Mouse (Mus musculus): ENCODE measurements around the gene Lhfp. TPM values are rescaled to one million over a fixed set of nuclear protein-coding genes. Genes with fewer than 3 reads are reported as not detected.
"Not testable (repeated sequence)": the region's sequence is repeated elsewhere in the genome, so short reads cannot be mapped to it uniquely, and the experiment has no call there.

The Lhfp gene
- total RNA-seq, 2 experiments from 2014 or later = 27.2 to 31.6 TPM

DNA sequence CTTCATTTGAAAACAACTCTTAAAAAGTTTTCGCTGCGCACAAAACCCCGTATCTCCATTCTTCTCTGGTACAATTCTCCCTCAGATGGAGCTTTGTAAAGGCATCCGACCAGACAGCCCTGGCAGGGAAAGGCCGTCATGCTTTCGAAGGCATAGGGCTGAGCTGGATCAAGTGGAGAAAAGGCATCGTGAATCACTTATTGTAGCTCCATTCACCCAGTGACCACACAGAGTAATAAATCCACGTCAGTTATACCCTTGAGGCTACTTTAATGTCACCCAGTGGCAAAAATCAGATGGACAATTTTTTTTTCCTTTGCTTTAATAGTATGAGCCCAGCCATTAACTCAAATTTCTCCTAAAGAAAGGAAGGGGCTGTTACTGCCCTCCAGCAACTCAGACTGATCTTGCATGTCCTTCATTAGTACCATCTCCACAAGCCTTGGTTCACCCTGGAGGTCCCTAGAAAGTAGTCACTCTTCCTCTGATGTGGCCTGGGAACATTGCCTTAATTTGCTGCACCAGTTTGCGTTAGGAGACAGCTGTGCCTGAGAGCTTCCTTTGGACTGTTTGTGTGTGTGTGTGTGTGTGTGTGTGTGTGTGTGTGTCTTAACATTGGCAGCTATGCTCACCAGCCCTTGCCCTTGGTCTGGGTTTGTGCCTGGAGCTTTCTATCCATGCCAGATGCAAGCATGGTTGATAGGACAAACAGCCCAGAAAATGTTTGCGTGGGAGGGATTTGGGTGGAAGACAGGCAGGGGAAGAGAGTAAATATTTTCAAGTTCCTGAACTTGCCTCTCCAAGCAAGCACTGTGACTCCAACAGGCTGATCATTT, 169.6 kb downstream of the Lhfp start:
- no peak for DNase-seq (ENCODE audit: low spot score in 2 of 2)

- DNase-seq (ENCODE audit: low spot score in 2 of 2) = no peak
Observed at GRCm38 (mm10) chr3:53212599-53212998, 171.3 kb downstream of the Lhfp start.

- no peak for DNase-seq (ENCODE audit: low spot score in 2 of 2)
Observed at GRCm38 (mm10) chr3:53213346-53213745, 172.0 kb downstream of the Lhfp start.

DNA sequence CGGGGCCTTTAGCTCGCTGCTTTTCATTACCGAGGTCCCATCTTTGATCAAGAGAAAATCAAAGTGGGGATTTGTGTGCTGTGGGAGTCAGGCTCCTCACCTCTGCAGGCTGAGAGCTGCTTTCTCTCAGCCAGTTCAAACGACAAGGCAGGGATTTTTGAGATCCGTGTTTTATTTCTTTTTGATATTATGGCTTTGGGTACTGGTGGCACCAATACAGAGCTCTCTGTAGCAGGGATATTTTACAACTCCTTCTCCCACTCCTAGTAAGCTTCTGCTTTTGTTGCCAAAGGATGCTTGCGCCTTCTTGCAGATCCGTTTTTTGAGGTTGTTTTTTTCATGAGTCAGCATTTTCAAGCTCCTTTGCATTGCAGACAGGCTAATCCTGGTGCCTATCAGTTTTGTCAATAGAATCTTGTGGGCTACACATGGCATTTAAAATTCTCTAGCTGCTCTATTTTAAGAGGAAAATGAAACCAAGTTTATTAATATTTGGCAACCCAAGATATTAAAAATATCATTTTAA, 172.5 kb downstream of the Lhfp start:
- no peak for DNase-seq (ENCODE audit: low spot score in 2 of 2)

GRCm38 (mm10) chr3:53214386-53214785, 173.1 kb downstream of the Lhfp start:
- DNase-seq (ENCODE audit: low spot score in 2 of 2) = no peak

DNA sequence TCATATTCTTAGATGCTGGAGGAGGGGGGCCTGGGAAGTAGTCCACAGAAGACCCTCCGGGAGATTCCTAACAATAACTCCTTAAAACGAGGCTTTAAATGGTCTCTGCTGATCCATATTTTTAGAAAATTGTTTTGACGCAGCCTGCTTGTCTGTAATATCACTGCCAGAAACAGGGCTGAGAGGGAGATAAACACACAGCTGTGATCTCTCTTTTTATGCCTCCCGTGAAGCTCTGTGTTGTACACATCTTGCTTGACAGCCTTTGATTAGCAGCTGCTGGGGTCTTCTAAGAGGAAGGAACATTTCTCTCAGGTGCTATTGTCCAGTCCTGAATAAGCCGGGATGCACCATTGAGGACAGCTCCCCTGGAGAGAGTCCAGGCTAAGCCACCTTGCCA, 176.4 kb downstream of the Lhfp start:
- no peak for DNase-seq (ENCODE audit: low spot score in 2 of 2)

- no peak for DNase-seq (ENCODE audit: low spot score in 2 of 2)
Observed at GRCm38 (mm10) chr3:53221531-53222272, 180.4 kb downstream of the Lhfp start.

- DNase-seq (ENCODE audit: low spot score in 2 of 2) = no peak
Observed at GRCm38 (mm10) chr3:53224141-53224540, 182.8 kb downstream of the Lhfp start.

DNA sequence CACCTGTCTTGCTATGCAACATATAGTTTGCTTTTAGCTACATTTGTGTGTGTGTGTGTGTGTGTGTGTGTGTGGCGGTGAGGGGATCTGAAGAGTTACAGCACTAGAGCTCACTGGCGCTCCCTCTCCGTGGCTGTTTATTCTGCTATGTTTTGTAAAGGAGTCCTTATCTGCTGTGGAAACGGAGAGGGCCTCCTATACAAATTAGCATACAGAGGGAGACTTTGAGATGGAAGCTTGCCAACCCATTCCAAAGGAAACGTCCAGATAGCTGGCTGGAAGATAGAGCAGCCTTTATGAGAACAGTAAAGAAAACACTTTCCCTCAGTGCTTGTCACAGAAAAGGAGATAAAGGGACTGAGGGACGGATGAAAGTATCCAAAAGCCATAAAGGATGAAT, 184.4 kb downstream of the Lhfp start:
- no peak for DNase-seq (ENCODE audit: low spot score in 2 of 2)

GRCm38 (mm10) chr3:53226223-53226622, 184.9 kb downstream of the Lhfp start:
- no peak for DNase-seq (ENCODE audit: low spot score in 2 of 2)

DNA sequence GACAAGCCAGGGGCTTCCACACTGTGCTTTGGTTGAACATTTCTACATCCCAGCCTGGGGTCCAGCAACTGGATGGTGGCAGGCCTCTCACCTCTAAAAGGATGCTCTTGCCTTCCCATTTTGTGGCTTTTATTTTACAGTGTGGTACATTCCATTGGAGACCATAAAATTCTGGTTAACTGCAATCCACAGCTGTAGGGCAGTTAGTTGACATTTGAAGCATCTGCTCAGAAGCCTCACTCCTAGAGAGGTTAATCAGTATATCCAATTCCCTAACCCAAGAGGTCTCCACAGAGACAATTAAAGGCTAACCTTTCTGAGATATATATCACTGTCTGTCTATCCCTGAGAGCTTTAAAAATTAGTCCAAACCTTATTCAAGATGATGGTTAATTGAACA, 186.5 kb downstream of the Lhfp start:
- DNase-seq (ENCODE audit: low spot score in 2 of 2) = no peak

DNA sequence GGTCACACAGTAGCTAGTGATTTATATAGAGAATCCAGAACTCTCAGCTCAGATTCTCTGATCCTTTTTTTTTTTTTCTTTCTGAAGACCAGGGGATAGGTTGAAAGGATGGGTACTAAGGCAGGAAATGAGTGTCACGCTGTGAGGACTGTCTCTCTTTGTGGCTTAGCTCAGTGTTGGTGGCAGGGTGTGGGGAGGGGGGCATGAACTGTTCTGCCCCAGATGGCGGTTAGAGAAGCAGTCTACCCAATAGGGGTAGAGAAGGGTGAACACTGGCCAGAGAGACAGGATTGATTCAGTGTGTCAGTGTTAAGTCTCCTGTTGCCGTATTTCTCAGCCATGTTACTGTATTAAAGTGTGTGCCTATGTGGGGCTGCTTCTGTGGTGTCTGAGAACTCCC, 189.2 kb downstream of the Lhfp start:
- no peak for DNase-seq (ENCODE audit: low spot score in 2 of 2)

- DNase-seq (ENCODE audit: low spot score in 2 of 2) = no peak
Observed at GRCm38 (mm10) chr3:53231112-53231511, 189.8 kb downstream of the Lhfp start.

DNA sequence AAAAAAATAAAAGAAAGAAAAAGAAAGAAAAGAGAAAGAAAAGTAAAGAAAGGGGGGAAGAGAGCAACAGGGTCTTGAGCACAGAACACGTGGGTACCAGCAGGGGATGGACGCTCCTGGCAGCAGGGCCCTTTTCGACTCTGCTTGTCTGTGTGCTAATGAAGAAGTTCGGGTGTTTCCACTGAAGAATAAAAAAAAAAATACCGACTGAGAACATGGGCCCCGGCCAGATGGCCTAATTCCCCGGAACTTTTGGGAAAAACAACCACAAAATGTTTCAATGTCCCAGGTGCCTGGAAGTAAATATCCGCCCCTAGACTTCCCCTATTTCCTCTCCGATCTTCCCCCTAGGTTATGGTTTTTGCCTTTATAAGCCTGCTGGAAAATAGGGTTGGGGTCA, 191.1 kb downstream of the Lhfp start:
- DNase-seq (ENCODE audit: low spot score in 2 of 2) = not testable (repeated sequence)

GRCm38 (mm10) chr3:53234689-53235088, 193.4 kb downstream of the Lhfp start:
- no peak for DNase-seq (ENCODE audit: low spot score in 2 of 2)

DNA sequence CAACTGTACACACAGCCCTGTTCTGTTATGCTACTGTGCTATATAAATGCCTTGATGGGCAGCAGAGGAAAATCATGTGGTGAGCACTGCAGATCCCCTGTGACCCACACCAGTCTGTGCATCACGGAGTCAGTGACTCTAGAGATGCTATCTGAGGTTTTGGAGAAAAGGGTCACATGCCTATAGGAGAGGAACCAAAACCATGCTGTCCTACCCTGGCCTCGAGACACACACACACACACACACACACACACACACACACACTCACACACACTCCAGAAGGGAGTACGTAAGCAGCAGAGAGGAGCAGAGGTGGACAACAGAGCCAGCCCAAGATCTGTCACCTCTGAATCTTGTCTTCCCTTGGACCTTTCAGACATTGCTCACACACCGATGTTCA, 195.1 kb downstream of the Lhfp start:
- DNase-seq (ENCODE audit: low spot score in 2 of 2) = no peak

DNA sequence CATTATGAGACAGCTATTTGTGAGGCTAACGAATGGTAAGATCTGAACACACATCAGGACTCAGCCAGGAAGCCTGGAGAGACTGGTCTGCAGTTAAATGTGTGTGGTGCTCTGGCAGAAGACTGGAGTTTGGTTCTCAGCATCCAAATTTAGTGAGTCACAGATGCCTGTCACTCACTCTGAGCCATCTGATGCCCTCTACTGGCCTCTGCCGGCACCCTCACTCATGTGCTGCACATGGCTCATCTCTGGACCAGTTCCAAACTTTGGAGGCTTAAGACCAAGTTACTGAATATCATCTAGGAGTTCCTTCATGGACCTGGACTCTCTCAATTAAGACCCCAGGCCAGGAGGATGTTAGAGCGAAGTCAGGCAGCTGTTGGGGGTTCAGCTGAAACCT, 198.8 kb downstream of the Lhfp start:
- no peak for DNase-seq (ENCODE audit: low spot score in 2 of 2)

GRCm38 (mm10) chr3:53245571-53246208, 204.4 kb downstream of the Lhfp start:
- no peak for DNase-seq (ENCODE audit: low spot score in 2 of 2)

DNA sequence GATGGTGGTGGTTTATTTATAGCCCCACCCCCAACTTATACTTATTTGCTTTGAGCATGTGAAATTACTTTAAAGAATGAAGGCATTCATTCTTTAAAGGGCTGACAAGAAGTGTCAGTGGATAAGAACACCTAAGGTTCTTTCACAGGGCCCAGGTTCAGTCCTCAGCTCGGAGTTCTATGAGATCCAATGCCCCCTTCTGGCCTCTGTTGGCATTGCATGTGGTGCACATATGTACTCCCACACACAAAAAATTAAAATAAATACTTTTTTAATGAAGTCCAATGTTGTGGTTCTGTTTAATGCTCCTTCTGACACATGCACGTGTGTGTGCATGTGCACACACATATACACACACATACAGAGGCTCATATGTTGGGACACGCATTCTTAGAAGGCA, 205.8 kb downstream of the Lhfp start:
- peak in 1 of 2 experiments; percentile 42 for DNase-seq (ENCODE audit: low spot score in 2 of 2)

DNA sequence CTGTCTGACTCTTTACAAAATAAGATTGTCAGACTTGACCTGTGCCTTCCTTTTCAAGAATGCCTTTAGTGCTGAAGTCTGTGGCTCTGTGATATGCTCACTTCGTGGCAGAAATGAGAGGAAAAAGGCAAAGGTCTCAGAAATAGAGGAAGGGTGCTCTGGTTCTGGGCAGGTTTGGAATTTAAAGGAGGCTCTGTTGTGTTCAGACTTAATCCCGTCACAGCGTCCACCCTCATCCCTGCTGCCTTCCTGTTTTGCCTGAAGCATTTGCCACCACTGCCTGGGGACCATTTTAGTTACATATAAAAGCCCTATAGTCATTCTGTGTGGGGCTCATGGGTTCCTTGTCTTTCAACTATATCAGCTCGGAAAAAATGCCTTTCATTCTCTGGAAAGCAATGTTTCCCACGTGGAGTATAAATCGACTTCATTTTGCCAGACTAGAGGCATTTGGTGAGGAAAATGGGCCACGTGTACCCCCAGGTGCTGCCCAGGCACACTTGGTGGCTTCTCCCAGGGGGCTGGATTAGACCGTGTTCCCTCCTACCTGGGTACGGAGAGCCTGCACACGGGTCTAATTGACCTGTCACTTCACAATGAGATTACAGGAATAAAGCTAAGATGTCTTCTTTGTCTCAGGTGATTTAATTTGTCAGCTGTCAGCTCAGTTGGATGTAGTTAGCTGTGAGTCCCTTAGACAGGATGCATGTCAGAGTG, 207.0 kb downstream of the Lhfp start:
- DNase-seq (ENCODE audit: low spot score in 2 of 2) = no peak

GRCm38 (mm10) chr3:53252556-53252955, 211.2 kb downstream of the Lhfp start:
- no peak for DNase-seq (ENCODE audit: low spot score in 2 of 2)

Data from left cerebral cortex, adult 18-20 months (tissue).